Mouse (Mus musculus) heart, adult 18-20 months (tissue): ENCODE results near the gene Fads1. TPM values are rescaled to one million over a fixed set of nuclear protein-coding genes. Genes with fewer than 3 reads are reported as not detected.
"Not testable (repeated sequence)": the region's sequence is repeated elsewhere in the genome, so short reads cannot be mapped to it uniquely, and the experiment has no call there.

Source experiments
- DNase-seq, 2 experiments: peaks; one replicate each; pipeline ENCODE4 v3.0.0; 2021 to 2022; ENCODE audit warnings: mixed read lengths in 1 of 2
- long read RNA-seq, 2 experiments: library from polyadenylated mRNA; stranded (forward); transcript quantifications; one replicate each; pipeline ENCODE4 v2.0.0; 2021
- total RNA-seq, 2 experiments: library from RNA; stranded (reverse); gene quantifications; 2 replicates each; pipeline ENCODE4 v1.2.3; 2021

Fads1 gene
- total RNA-seq = 10 to 100 TPM; 23.6 to 26.1 TPM
- long read RNA-seq, experiment 1, transcript Fads1-201 (12 exons, 3,460 nt) = major isoform, 6 of 11 reads
- long read RNA-seq, experiment 1, partial matches to known transcripts = 0 of 11 reads
- long read RNA-seq, experiment 1, other reads (novel, unspliced or antisense) = 5 of 11 reads
- long read RNA-seq, experiment 2, partial matches to known transcripts = 0 of 4 reads
- long read RNA-seq, experiment 2, other reads (novel, unspliced or antisense) = 2 of 4 reads

- DNase-seq = peak; percentile 93 to 96
These were observed at the start of gene Fads1 for GRCm38 (mm10) chr19:10182670-10183298. Gene Fads1 (plus strand): TSS chr19:10182888.

- DNase-seq = peak; percentile 84 to 85
These were observed 48.0 kb upstream of the Fads1 start for GRCm38 (mm10) chr19:10134692-10135091.

- DNase-seq = peak; percentile 50 to 51
These were observed 45.3 kb upstream of the Fads1 start for GRCm38 (mm10) chr19:10137423-10137822.

DNA sequence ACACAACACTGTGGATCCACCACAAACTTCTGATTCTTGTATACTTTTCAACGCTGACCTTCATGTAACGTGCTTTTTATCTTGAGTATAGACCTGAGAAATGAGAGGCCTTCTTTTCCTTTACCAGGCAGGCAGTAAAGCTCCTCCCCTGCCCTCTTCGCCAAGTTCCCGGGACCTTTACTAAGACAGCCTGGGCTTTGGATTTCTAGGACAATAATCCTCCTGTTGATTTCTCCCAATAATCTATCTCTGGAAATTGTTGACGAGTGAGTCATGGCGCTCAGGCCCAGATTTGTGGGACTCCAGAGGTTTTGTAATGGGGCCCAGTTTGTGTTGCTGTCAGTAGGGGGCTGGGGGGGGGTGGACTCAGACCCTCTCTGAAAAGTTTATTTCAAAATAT lies 43.0 kb upstream of the Fads1 start:
- peak; percentile 17 to 18 for DNase-seq

DNA sequence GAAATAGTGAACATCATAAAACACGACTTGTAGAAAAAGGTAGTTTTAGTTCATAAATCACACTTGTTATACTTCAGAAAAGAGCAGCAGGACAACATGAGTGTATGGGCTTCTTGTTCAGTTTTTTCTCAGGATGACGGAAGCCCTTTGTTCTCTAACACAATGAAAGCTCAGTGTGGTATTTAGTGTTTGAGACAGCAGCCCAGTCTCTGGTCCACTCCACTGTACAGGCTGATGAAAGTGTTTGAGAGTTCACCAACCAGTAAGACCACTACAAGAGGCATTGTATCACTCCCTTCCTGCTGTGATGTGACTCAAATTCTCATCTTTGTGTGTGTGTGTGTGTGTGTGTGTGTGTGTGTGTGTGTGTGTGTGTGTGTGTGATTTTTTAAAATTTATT lies 39.0 kb upstream of the Fads1 start:
- DNase-seq = no peak

- DNase-seq = no peak
These were observed 38.2 kb upstream of the Fads1 start for GRCm38 (mm10) chr19:10144464-10144863.

- peak; percentile 34 to 59 for DNase-seq
These were observed 34.1 kb upstream of the Fads1 start for GRCm38 (mm10) chr19:10148555-10148954.

DNA sequence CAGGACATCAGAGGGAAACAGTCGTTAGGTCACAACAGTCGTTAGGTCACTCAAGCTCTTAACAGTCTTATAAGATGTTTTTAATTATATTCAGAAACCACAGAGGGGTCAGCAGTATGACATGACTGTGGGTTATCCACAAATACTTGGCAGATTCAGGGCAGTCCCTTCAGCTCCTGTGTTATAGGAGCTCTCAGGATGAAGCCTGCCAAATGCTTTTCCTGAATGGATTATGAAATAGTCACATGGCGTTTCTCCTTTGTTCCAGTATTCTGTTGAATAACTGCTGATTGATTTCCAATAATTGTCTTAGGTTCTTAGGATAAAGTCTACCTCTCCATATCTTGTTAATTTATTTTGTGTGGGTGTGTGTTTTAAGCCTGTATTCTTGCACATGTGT lies 33.5 kb upstream of the Fads1 start:
- peak; percentile 31 to 49 for DNase-seq

DNA sequence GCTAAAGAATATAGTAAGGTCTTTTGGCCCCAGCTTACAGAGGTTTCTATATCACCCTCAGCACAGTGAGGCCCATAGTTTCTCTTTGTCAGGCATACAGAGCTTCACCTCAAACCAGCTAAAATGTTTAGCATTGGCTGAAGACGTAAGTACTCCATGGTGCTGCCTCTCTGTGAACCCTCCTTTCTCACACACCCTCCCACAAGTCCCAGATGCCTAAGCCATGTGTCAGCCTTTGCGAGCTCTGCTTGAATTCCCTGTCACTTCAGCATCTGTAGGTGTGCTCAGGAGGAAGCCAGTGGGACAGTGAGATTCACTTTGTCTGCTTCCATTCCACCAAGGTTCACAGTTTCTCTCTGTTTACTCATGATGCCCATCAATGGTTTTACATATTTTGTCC lies 25.0 kb upstream of the Fads1 start:
- DNase-seq = no peak

DNA sequence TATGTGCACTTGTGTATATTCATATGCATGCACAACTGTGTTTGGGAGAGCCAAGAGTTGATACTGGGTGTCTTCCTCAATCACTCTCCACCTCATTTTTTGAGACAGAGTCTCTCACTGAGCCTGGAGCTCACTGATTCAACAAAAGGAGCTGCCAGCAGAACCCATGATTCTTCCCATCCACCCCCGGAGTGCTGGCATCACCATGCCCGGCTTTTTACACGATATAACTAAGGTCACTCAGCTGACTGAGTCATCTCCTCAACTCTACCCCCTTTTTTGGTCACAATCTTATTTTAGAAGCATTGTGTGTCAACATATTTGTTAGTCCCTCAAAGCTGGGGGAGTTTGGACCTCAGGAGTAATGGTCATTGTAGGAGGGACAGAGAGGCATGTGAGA lies 18.8 kb upstream of the Fads1 start:
- DNase-seq = no peak

DNA sequence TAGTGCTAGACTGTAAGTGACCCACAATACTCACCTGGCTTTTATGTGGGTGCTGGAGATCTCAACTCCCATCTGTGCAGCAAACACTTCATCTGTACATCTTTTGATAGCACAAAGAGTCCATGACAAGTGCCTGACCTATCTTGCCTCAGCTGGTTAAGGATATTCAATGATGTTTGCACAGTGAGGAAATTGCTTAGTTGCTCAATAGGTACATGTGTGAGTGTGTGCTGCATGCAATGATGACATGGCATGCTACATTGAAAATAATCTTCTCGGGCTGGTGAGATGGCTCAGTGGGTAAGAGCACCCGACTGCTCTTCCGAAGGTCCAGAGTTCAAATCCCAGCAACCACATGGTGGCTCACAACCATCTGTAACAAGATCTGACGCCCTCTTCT lies 16.8 kb upstream of the Fads1 start:
- DNase-seq = not testable (repeated sequence)

DNA sequence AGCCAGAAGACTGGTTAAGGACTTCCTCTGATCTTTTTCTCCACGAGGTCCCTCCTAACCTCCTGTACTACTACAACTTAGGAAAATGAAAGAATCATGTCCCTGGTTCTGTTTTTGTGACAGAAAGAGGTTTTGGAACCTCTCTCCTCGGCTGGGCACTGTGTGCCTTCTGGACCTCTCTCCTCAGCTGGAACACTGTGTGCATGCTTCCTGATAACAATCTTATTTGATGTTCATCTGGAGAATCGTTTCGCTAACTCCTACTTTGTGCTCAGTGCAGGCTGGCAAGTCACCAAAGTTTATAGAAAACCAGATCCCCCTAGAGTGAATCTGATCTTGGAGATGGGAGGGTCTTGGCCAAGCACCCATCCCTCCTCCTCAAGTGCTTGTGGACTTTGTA lies 15.6 kb upstream of the Fads1 start:
- no peak for DNase-seq

DNA sequence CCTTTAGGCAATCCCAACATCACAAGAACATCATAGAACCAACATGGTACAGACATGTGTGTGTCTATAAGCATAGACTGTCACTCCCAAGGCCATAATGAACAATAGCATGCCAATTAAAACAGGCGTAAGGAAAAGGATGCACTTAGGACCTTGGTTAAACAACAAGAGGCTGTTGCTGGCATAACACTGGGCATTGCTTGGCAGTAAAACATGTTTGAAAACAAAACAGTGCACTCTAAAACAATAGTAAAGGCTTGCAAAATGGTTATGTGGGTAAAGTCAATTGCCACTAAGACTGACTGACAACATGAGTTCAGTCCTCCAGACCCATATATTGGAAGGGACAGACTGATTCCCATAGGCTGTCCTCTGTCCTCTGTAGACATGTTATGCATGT lies 14.7 kb upstream of the Fads1 start:
- no peak for DNase-seq

GRCm38 (mm10) chr19:10168441-10168840 lies 14.2 kb upstream of the Fads1 start:
- no peak for DNase-seq

GRCm38 (mm10) chr19:10169179-10169578 lies 13.5 kb upstream of the Fads1 start:
- no peak for DNase-seq

DNA sequence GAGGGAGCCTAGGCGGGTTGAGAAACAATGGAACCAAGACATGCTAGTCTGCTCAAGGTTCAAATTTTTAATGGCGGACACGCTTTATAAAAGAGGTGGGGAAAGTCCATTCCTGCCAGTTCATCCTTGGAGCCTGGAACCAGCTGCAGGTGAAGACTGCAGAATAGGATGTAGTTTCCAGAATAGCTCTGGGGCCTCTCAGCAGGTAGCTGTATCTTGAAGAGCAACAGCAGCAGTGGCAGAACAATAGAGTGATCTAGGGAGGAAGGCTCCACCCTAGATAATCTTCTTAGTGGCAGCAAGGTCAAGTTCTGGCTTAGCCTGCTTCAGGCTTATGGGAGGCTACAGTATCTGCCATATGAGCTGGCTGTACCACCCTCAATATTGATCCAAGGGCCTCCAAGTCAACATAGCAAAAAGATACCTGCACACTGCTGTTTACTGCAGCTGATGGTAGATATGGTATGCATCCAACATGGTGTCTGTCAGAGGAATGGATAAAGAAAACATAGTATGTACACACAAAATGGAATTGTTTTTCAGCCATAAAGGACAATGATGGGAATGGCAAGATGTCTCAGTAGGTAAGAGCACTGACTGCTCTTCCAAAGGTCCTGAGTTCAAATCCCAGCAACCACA lies 12.9 kb upstream of the Fads1 start:
- DNase-seq = not testable (repeated sequence)

GRCm38 (mm10) chr19:10170466-10170865 lies 12.2 kb upstream of the Fads1 start:
- DNase-seq = no peak

DNA sequence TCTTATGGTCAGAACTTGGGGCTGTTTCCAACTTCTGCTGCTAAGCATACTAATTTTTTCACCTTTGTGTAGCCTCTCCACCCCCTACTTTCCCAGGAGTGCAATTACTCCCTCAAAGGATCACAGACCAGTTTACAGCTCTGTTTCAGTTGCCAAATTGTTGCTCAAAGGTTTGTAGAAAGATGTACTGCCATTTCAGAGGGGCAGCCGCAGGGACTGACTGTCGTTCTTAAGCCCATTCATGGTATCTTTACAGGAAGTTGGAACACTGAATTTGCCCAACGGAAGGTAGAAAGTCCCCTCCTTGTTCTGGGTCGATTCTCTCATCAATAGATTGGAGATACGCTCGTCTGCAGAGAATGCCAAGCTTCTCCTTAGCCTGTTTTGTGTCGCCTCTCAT lies 11.3 kb upstream of the Fads1 start:
- no peak for DNase-seq

DNA sequence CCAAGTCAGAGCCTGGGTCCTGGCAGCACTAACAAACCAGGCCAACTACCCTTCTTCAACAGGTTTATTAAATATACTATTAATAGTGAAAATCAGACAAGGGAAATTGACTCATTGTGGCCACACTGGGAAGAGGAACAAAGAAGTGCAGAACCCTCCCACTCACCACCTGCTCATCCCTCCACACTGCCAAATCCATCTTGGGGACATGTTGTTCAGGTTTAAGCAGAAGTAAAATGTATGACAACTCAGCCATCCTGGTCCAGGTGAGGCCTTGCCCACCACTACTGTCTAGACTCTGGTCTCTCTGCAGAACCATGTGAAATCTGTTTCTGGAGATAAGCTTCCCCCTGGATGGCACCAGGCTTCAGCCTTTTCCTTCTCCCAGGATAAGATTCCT lies 10.8 kb upstream of the Fads1 start:
- no peak for DNase-seq

DNA sequence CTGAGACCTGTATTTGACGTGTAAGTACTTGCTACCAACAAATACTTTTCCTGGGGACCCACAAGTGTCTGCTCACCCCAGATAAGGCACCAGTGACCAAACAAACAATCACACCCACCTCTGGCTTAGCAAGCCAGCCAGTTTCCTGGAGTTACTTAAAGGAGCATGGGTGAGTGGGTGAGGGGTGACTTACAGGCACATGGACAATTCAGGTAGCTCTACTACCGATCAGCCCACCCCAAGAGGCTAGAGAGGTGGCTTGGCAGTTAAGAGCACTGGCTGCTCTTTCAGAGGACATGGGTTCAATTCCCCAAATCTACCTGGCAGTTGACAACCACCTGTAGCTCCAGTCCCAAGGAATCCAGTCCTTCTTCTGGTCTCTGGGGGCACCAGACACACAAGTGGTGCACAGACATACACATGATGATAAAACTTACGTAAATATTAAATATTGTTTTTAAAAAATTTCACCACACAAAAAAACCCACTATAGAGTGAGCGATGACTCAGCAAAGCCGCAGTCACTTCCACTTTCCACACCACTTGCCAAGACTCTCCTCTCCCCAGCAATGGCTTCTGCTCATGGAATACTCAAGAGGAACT lies 9.5 kb upstream of the Fads1 start:
- no peak for DNase-seq

DNA sequence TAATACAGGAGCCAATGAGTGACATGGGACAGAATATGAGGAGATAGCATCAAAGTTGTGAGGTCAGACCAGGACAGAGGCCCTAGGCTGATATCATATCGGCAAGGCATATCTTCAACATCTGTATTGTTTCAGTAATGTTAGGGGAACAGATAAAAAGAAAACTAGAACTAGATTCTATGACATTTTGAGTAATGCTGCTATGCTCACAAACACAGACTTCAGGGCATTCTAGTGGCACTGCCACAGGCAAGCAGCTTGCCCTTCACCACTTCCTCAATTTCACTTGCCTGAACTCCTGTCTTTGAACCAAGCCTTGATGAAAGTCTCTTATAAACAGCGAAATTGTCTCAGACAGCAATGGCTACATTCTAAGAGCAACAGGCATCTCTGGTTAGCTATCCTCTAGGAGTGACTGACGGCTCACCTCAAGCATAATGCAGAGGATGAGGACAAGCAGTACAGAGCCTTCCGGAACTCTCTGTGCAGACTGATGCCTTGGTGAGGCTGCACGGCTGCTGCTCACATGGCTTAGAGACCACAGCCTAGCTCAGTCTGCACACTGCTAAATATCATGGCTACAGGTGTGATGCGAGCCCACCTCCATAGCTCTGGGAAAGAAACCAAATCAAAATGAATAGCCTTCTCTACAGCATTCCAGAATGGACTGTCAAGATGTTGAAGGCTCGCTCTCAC lies 8.7 kb upstream of the Fads1 start:
- no peak for DNase-seq

DNA sequence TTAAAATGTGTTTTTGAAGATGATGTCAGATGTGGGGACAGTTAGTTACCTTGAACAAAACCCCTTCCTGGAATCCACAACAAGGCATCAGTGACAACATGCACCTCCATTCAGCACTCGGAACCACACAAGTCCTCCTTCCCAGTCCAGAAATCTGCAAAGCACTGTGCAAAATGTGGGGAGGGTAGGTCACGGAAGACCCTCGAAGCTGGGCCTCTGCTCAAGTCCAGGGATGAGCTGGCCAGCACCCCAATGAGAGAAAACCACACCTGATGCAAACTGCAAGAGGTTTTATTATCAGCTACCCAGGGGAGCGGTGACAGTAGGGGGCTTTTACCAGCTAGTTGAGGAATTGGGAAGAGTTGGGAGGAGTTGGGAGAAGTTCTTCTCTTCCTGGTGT lies 7.7 kb upstream of the Fads1 start:
- DNase-seq = no peak

DNA sequence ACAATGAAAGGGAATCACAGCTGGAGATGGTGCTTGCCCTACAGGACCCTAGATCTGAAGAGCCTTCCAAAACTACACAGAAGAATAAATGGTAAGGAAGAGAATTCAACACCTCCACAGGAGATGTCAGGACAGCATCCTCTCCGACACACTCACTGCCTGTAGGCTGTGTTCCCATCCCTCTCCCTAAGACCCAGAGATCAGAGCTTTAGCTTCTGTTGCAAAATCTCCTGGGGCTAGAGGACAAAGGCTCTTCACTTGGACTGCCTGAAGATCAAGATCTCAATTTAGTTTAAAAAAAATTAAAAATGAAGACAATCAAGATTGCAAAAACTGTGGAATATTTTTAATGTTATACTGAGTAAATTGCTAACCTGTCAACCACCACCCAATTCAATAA lies 6.2 kb upstream of the Fads1 start:
- DNase-seq = no peak
